Mouse (Mus musculus) large intestine, adult 2 months (tissue): Measurements from ENCODE around the gene Drg1. TPM values are rescaled to one million over a fixed set of nuclear protein-coding genes. Genes with fewer than 3 reads are reported as not detected.
"Not testable (repeated sequence)": the region's sequence is repeated elsewhere in the genome, so short reads cannot be mapped to it uniquely, and the experiment has no call there.

Experiments
- DNase-seq: peaks from one replicate; pipeline ENCODE4 v3.0.0-alpha.2; 2012; ENCODE audit warnings: low read depth, low spot score
- WGBS: fragments of 180-500 bp; shearing (Covaris S2); methylation state at CpG from one replicate; pipeline ENCODE4 v1.1.7; 2018; 5-methylcytosine and 5-hydroxymethylcytosine counted together
- polyA plus RNA-seq: library from polyadenylated mRNA; depleted of rRNA; stranded (reverse); fragments of >200 nt; gene quantifications from 2 replicates; pipeline ENCODE4 v1.2.3, GENCODE M21; 2012; rRNA removed

Gene Drg1
- polyA plus RNA-seq, 1 experiment, result 20.2 TPM

- 92% methylated on average over 4 of the region's 4 CpGs for WGBS
- not testable (repeated sequence) for DNase-seq
These were observed 116.7 kb downstream of the Drg1 start for GRCm38 (mm10) chr11:3149471-3149870.

GRCm38 (mm10) chr11:3146806-3147205 is 119.4 kb downstream of the Drg1 start:
- DNase-seq, result not testable (repeated sequence)
- 92% methylated on average over 2 of the region's 2 CpGs for WGBS

GRCm38 (mm10) chr11:3145359-3146165 is 120.7 kb downstream of the Drg1 start:
- not testable (repeated sequence) for DNase-seq

GRCm38 (mm10) chr11:3143984-3144383 is 122.2 kb downstream of the Drg1 start:
- DNase-seq, result not testable (repeated sequence)
- 41% methylated on average over 3 of the region's 3 CpGs for WGBS

More at GRCm38 (mm10) chr11:3145359-3146165, 120.7 kb downstream of the Drg1 start:
- WGBS, result 60% methylated on average over 9 of the region's 9 CpGs

- 59% methylated on average over 4 of the region's 5 CpGs for WGBS
- DNase-seq, result not testable (repeated sequence)
These were observed 123.8 kb downstream of the Drg1 start for GRCm38 (mm10) chr11:3142413-3142812.

GRCm38 (mm10) chr11:3140967-3141535 is 125.2 kb downstream of the Drg1 start:
- DNase-seq, result not testable (repeated sequence)

GRCm38 (mm10) chr11:3138323-3138722 is 127.9 kb downstream of the Drg1 start:
- 76% methylated on average over 2 of the region's 2 CpGs for WGBS
- DNase-seq, result not testable (repeated sequence)

Other genes starting within 250 kb of the Drg1 start
- 14.1 and 20.9 TPM in 2 replicates for gene Sfi1, start 73.0 kb downstream of the Drg1 start, polyA plus RNA-seq
- gene Eif4enif1, start 64.0 kb downstream of the Drg1 start, polyA plus RNA-seq, result 43.1 and 47.5 TPM in 2 replicates
- 11.0 and 13.6 TPM in 2 replicates for gene Patz1, start 22.5 kb upstream of the Drg1 start, polyA plus RNA-seq
- 5.2 and 6.7 TPM in 2 replicates for gene Pik3ip1, start 64.0 kb upstream of the Drg1 start, polyA plus RNA-seq
- gene Limk2, start 142.8 kb upstream of the Drg1 start, polyA plus RNA-seq, result 88.4 and 96.3 TPM in 2 replicates
- 34.3 and 34.4 TPM in 2 replicates for gene Rnf185, start 185.9 kb upstream of the Drg1 start, polyA plus RNA-seq
- 0.87 and 1.2 TPM in 2 replicates for gene Pla2g3, start 221.9 kb upstream of the Drg1 start, polyA plus RNA-seq
- 28.4 and 33.6 TPM in 2 replicates for gene Inpp5j, start 238.4 kb upstream of the Drg1 start, polyA plus RNA-seq
- gene Selenom, start 248.3 kb upstream of the Drg1 start, polyA plus RNA-seq, result 182 and 262 TPM in 2 replicates